ENCODE assay signal across 18 mouse cellular contexts in genomic region chr13:36503991-36504390, GRCm38 (mm10).
A peak's percentile ranks its signal among the peaks of the same experiment; 100 is the strongest.
DNase-seq lines count a peak whose midpoint lies in the region.
"Had no signal": no experiment of that assay in that cellular context is flagged by ENCODE, and none has a peak within 500 bp of the region (broad histone marks: within the 10 kb centered on the region; RNA-seq: fewer than 3 reads in every experiment).

No protein-coding gene starts in this region.

- DNase-seq in frontal cortex, adult 2 months (ENCODE audit: extremely low spot score in 1 of 2, low spot score in 1 of 2) = peak; percentile 44 to 57
- DNase-seq in frontal cortex, postnatal 25 days (ENCODE audit: low spot score in 2 of 2) = no peak
- peak; percentile 44 to 83 for DNase-seq in left cerebral cortex, postnatal 25 days (ENCODE audit: low spot score in 2 of 2)
- no peak for DNase-seq in left cerebral cortex, adult 11 months (ENCODE audit: low spot score)
- DNase-seq in brain, adult 2 months (ENCODE audit: low read depth, low spot score) = peak; percentile 76
- DNase-seq in frontal cortex, postnatal 36 days (ENCODE audit: low spot score in 2 of 2) = peak; percentile 43 to 46
- no peak for DNase-seq in adrenal gland, postnatal 4 days (ENCODE audit: low spot score in 2 of 2)
- DNase-seq in B cell, adult 2 months = no peak
- DNase-seq: adrenal gland, adult 2 months; adrenal gland, postnatal 14 days; cerebellum, adult 18-20 months; cerebellum, adult 9-10 months; cerebellum, postnatal 14 days; forebrain, postnatal 0 days; gastrocnemius, postnatal 10 days; gastrocnemius, postnatal 36 days; heart, adult 2 months; heart, postnatal 14 days had no signal

- intact Hi-C loops in left cerebral cortex, postnatal 25 days (cut with DNase I) = loop anchor here (1.0 to 10.0 kb wide), 5 partner anchors 136 to 809 kb away; no protein-coding TSS in a partner anchor

Comparison
In these comparisons a context has a peak if more than half of its experiments do, and no peak if none do; other contexts are left out.
1. DNase-seq: peak in frontal cortex, adult 2 months (2 of 2), left cerebral cortex, postnatal 25 days (2 of 2), brain, adult 2 months (single experiment) and frontal cortex, postnatal 36 days (2 of 2); none in frontal cortex, postnatal 25 days (0 of 2), left cerebral cortex, adult 11 months (single experiment), adrenal gland, postnatal 4 days (0 of 2) and B cell, adult 2 months (0 of 2).